Mouse (Mus musculus) megakaryocyte progenitor cell, adult 5-6 weeks (primary cell): ENCODE results near the gene Pitpnm1. TPM values are rescaled to one million over a fixed set of nuclear protein-coding genes. Genes with fewer than 3 reads are reported as not detected.

Source experiments
- ATAC-seq: replicated peaks from 2 replicates; pipeline ENCODE4 v1.8.0; 2016; ENCODE audit warnings: mild to moderate bottlenecking, moderate TSS enrichment, inconsistent platforms; ENCODE audit not compliant: poor library complexity
- total RNA-seq, 2 experiments: library from RNA; stranded (forward) in 1 of 2; stranded (reverse) in 1 of 2; fragments of 157-497, 149-512 nt in 1 of 2; fragments of 200-1000 nt in 1 of 2; gene quantifications; 2 replicates each; pipeline versions ENCODE4 v1.2.3 to v1.2.4; 2015 to 2017

Gene Pitpnm1
- total RNA-seq, 2 experiments from 2014 or later: 7.8 to 17.2 TPM

DNA sequence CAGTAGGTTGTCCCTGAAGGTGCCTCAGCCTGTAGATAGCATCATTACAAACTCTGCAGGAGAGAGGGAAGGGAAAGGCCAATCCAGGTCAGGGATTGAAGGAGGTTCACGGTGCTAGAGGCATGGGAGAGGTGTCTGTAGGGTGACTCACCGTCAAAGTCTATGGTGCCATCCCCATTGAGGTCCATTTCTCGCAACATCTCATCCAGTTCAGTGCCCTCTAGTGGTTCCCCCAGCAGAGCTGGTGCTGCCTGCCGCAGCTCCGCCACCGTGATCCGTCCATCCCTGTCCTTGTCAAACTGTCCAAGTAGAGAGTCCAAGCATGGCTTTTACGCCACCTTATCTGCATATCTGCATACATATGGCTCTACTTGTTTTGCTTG is 36.2 kb downstream of the Pitpnm1 start:
- ATAC-seq: peak; percentile 83

- peak; percentile 64 for ATAC-seq
These were observed 36.7 kb downstream of the Pitpnm1 start for GRCm38 (mm10) chr19:4136463-4136862.

DNA sequence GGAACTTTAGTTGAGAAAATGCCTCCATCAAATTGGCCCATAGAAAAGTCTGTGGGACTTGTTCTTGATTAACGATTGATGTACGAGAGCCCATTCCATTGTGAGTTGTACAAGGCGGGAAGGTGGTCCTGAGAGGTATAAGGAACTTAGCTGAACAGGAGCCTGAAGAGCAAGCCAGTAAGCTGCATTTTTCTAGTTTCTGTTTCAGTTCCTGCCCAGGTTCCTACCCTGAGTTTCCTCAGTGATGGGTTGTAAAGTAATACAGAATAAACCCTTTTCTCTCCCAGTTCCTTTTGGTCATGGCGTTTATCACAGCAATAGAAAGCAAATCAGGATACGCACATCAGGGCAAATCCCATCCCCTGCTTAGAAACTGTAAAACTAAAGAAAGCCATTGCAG is 38.1 kb downstream of the Pitpnm1 start:
- ATAC-seq: no peak

DNA sequence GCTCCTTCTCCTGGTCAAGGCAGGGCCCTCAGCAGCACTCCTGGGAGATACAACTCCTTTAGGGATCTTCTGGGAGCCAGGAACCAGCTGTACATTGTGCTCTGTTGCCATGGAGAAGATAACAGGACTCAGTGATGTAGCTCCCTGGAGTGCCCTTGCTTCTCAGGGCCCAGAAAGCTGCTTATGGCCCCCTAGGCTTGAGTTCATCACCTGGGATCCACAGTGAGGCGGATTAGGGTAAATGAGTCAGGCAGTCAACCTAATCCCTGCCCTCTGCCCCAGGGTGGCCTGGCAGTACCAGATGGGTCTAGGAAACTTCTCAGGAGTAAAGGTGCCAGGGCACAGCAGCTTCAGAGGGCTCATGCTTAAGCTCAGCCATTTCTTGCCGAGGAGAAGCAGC is 39.6 kb downstream of the Pitpnm1 start, which contains the start of gene Gpr152:
TSS of gene Gpr152 (plus strand) at position 342 of the 400 bp plus-strand sequence.
- no peak for ATAC-seq

DNA sequence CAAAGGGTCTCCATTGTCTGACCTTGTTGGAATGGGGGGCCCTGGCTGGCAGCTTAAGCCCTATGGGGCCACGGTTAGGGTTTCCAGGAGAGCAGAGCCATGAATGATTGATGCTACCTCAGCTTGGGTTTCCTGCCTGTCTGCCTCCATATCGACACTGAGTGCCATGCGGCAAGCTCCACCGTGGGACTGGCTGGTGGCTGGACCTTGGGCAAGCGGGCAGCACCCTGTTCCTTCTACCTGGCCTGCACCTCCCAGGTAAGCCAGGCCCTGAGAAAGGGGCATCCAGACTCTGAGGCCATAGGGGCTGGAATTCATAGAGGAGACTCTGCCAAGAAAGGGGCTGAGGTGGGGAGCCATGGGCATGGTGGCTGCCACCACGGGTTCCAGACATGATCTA is 40.3 kb downstream of the Pitpnm1 start:
- no peak for ATAC-seq

DNA sequence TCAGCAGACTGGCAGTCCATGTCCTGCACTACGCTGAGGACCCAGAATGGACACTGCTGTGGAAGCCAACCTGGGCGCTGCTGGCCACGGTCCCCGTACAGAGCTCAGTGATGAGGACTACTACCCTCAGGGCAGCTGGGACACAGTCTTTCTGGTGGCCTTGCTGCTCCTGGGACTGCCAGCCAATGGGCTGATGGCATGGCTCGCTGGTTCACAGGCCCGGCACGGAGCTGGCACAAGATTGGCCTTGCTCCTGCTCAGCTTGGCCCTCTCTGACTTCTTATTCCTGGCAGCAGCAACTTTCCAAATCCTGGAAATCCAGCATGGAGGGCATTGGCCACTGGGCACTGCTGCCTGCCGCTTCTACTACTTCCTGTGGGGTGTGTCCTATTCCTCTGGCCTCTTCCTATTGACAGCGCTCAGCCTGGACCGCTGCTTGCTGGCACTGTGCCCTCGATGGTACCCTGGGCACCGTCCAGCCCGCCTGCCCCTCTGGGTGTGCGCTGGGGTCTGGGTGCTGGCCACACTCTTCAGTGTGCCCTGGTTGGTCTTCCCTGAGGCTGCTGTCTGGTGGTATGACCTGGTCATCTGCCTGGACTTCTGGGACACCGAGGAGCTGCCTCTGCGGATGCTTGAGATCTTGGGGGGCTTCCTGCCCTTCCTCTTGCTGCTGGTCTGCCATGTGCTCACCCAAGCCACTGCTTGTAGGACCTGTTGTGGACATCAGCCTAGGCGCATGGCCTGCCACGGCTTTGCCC is 42.8 kb downstream of the Pitpnm1 start:
- ATAC-seq: no peak

- ATAC-seq: no peak
These were observed 44.0 kb downstream of the Pitpnm1 start, which contains the start of gene Cabp4 for GRCm38 (mm10) chr19:4143759-4144268. Gene Cabp4, minus strand, starts transcription at chr19:4144033.

GRCm38 (mm10) chr19:4144550-4145498 is 45.0 kb downstream of the Pitpnm1 start:
- no peak for ATAC-seq

GRCm38 (mm10) chr19:4145936-4146335 is 46.1 kb downstream of the Pitpnm1 start:
- no peak for ATAC-seq

DNA sequence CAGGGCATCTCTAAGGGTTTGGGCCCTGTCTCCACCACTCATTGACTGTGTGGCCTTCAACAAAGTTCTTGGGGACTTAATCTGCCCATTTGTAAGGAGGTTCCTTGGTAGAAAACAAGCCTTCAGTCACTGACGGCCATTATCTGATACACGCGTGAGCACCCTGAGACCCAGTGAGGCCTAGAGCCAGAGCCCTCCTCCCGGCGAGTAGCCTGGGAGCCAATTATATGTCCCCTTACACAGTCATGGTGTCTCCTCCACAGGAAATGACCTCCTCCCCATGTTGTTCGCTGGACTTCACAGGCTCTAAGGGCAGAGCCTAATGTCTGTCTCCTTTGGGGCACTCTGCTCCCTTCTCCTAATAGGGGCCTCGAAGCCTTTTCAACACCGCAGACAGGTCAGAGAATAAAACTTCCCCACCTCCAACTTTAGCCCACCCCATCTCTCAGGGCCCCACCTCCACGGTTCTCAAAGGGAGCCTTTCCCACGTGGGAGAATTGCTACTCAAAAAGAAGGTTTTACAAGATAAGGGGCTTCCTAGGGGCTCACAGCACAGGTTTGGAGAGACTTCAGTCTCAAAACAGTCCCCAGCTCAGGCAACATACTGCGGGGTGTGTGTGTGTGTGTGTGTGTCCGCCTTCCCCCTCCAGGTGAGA is 46.7 kb downstream of the Pitpnm1 start:
- no peak for ATAC-seq

DNA sequence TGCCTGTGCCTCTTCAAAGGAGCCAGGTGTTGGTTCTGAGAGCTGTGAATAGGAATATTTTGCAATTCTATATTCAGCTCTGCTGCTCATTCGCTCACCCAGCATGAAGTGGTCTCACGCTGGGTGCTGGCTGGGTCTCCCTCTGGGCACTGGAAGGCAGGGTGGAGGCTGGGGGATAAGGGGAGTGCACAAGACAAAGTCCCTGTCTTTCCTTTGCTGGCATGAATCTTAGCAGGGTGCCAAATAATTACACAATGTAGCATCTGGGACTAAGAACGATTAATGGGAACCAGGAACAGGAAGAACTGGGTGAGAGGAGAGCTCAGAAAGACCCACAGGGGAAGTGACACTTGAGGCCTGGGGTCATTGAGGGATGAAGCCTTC is 47.2 kb downstream of the Pitpnm1 start:
- peak; percentile 24; the same call in 1 of the 2 replicates for ATAC-seq

- no peak for ATAC-seq
These were observed 48.1 kb downstream of the Pitpnm1 start for GRCm38 (mm10) chr19:4147782-4148490.

DNA sequence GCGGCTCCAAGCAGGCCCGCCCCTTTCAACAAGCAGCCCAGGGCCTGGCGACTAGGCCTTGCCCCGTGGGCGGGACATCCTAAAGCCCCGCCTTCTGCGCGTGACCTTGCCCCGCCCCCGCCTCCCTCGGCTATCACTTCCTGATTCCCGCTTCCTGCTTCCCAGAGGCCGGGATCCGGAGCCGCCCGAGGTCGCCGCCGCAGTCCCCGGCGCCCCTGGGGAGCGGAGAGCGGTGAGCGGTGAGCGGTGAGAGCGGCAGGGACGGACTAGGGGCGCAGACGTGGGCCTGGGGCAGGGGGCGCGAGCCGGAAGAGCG is 48.7 kb downstream of the Pitpnm1 start, which contains the start of gene Coro1b:
TSS of gene Coro1b (plus strand) at position 129 of the 316 bp plus-strand sequence.
- ATAC-seq: peak; percentile 91

DNA sequence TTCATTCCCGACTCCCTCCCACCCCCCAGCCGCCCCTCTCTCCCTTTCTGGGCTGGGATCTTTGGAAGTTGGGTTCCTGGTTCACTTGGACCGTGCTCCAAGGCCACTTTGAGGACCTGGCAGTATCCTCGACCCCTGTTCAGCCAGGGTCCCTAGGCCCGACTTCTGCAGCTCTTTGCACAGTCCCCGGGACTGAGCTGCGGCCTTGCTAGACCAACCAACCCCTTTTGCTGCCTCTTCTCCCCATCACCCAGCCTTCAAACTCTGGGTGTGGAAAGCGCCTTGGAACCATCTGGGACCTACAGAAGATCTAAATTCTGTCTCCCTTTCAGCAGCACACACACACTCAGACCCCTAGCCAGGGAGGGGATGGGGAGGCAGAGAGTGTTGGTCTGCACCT is 49.0 kb downstream of the Pitpnm1 start:
- ATAC-seq: no peak

DNA sequence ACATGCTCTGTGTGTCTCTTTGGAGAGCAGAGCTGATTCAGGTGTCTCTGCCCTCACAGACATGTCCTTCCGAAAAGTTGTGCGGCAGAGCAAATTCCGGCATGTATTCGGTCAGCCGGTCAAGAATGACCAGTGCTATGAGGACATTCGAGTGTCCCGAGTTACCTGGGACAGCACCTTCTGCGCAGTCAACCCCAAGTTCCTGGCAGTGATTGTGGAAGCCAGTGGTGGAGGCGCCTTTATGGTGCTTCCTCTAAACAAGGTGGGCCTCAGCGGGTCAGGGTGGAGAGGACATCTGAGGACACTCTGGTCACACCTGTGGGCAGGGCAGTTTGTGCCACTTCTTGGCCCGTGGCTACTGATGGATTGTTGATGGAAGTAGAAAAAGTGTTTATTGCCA is 49.5 kb downstream of the Pitpnm1 start:
- no peak for ATAC-seq

DNA sequence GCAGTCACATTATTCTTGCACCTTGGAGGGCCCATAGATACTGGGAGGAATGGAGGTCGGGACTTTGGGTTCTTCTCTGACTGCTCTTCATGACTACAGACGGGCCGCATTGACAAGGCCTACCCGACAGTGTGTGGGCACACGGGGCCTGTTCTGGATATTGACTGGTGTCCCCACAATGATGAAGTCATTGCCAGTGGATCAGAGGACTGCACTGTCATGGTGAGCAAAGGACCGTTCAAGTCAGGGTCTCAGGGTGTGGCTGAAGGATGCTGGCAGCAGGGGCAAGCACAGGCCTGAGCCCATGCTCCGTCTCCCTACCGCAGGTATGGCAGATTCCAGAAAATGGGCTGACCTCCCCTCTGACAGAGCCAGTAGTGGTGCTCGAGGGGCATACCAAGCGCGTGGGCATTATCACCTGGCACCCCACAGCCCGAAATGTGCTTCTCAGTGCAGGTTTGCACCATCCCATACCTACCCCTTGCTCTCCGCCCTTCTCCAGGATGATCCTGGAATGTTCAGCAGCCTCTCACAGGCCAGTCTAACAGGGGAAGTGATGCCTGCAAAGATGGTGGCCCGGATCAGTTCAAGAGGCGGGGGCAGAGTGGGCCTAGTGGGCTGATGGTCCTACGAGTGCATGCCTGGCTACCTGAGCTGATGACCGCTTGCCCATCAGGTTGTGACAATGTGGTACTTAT is 50.1 kb downstream of the Pitpnm1 start:
- no peak for ATAC-seq

DNA sequence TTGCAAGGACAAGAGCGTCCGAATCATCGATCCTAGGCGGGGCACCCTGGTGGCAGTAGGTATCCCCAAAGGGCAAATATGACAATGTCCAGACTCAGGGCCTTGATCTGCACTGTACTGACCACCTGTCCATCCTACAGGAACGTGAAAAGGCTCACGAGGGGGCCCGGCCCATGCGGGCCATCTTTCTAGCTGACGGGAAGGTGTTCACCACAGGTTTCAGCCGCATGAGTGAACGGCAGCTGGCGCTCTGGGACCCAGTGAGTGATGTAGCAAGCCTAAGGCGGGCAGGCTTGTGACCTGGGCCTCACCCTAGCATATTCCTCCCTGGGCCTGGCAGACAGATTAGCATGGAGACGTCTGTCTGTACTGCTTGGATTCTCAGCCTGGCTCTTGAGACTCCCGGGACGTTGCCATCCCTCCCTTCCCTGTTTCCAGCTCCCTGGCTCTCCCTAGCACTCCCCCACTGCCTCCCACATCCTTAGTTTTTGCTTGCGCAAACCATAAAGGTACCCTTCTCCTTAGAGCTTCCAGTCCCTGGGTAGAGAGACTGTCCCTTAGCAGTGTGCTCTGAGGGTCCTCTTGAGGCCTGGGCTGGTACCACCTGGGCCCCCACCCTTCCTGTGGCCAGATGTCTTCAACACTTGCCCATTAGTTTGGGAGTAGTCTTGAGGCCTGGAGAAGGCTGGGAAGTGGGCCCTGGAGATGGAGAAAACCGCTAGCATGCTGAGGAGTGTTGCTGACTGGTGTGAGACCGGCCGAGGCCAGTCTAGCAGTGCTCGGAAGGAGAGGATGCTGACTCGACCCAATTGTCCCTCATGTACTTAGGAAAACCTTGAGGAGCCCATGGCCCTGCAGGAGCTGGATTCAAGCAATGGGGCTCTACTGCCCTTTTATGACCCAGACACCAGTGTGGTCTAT is 51.0 kb downstream of the Pitpnm1 start:
- no peak for ATAC-seq

GRCm38 (mm10) chr19:4151488-4151860 is 51.7 kb downstream of the Pitpnm1 start:
- ATAC-seq: no peak

GRCm38 (mm10) chr19:4151898-4152297 is 52.1 kb downstream of the Pitpnm1 start:
- ATAC-seq: no peak
